ENCODE assay signal across 12 mouse cellular contexts in genomic region chr11:32530151-32530550, GRCm38 (mm10). TPM values are rescaled to one million over a fixed set of nuclear protein-coding genes. Genes with fewer than 3 reads are reported as not detected.
DNase-seq lines count a peak whose midpoint lies in the region; ATAC-seq and TF ChIP-seq lines count a peak whose summit lies in the region.
"Had no signal": no experiment of that assay in that cellular context is flagged by ENCODE, and none has a peak within 500 bp of the region (broad histone marks: within the 10 kb centered on the region; RNA-seq: fewer than 3 reads in every experiment).

No protein-coding gene starts in this region.

- no peak for DNase-seq in gastrocnemius, adult 2 months
- DNase-seq in gastrocnemius, adult 8-10 months (ENCODE audit: low spot score in 2 of 2): no peak
- DNase-seq in liver, postnatal 0 days: no peak
- no peak for DNase-seq in liver, embryonic 11.5 days (ENCODE audit: low spot score)
- peak; percentile 71 for DNase-seq in 416B (ENCODE audit: low read depth)
- DNase-seq in induced T-regulatory cell, adult 2 months (ENCODE audit: low read depth): peak; percentile 65
- DNase-seq in right cerebral cortex, postnatal 25 days: no peak
- DNase-seq: cerebellum, postnatal 14 days; kidney, postnatal 25 days; right cerebral cortex, postnatal 4 days had no signal

- H3K4me1 ChIP-seq in liver, postnatal 0 days (ENCODE audit: insufficient read depth): peaks cover 16% of the 10 kb centered on the region
- H3K4me1 ChIP-seq in liver, embryonic 11.5 days (replicated peaks; ENCODE audit: control insufficient read depth, insufficient read depth, low read length): peaks cover 23% of the 10 kb centered on the region
- H3K4me1 ChIP-seq in intestine, embryonic 16.5 days (ENCODE audit: control insufficient read depth, insufficient read depth, low read length): peaks cover 11% of the 10 kb centered on the region

- no peaks in the 10 kb centered on the region for H3K36me3 ChIP-seq in liver, postnatal 0 days (replicated peaks; ENCODE audit: insufficient read depth, low read length)
- no peaks in the 10 kb centered on the region for H3K36me3 ChIP-seq in liver, embryonic 11.5 days (ENCODE audit: control insufficient read depth, insufficient read depth, low read length)
- H3K36me3 ChIP-seq in intestine, embryonic 16.5 days (ENCODE audit: control insufficient read depth, insufficient read depth, low read length): no peaks in the 10 kb centered on the region
- H3K36me3 ChIP-seq: hindbrain, embryonic 15.5 days had no signal

- H3K27me3 ChIP-seq in liver, postnatal 0 days (ENCODE audit: insufficient read depth, low read length): 0 out of 2 replicates have a peak, but pooled peaks cover 4% of the 10 kb centered on the region
- no peaks in the 10 kb centered on the region for H3K27me3 ChIP-seq in liver, embryonic 11.5 days (replicated peaks; ENCODE audit: control insufficient read depth, insufficient read depth, low read length)
- no peaks in the 10 kb centered on the region for H3K27me3 ChIP-seq in intestine, embryonic 16.5 days (replicated peaks; ENCODE audit: control insufficient read depth, insufficient read depth, low read length)

- WGBS in liver, postnatal 0 days (ENCODE audit: insufficient replicate concordance): 82% methylated on average over 1 of the region's 1 CpGs
- 69% methylated on average over 1 of the region's 1 CpGs for WGBS in liver, embryonic 11.5 days
- 87% methylated on average over 1 of the region's 1 CpGs for WGBS in intestine, embryonic 16.5 days

- TF ChIP-seq CTCF in gastrocnemius, adult 2 months (IDR thresholded peaks at IDR 0.05): peak; percentile 50
- TF ChIP-seq CTCF in liver, postnatal 0 days (IDR thresholded peaks at IDR 0.05; ENCODE audit: low read depth): peak; percentile 68

- no peak overlapping the region for H3K9ac ChIP-seq in liver, postnatal 0 days (replicated peaks)
- no peak overlapping the region for H3K9ac ChIP-seq in liver, embryonic 11.5 days (ENCODE audit: low read depth, low read length)
- H3K9ac ChIP-seq in intestine, embryonic 16.5 days (ENCODE audit: low read depth, low read length): no peak overlapping the region
- H3K9ac ChIP-seq: hindbrain, embryonic 15.5 days had no signal

- intact Hi-C loops in gastrocnemius, adult 2 months (cut with DNase I): loop anchor here (5.0 to 10.0 kb wide), 3 partner anchors 57 to 175 kb away; no protein-coding TSS in a partner anchor

- no peak overlapping the region for H3K4me3 ChIP-seq in gastrocnemius, adult 2 months
- no peak overlapping the region for H3K4me3 ChIP-seq in liver, postnatal 0 days (ENCODE audit: low read depth, low read length)
- no peak overlapping the region for H3K4me3 ChIP-seq in liver, embryonic 11.5 days (ENCODE audit: low read depth, low read length)
- no peak overlapping the region for H3K4me3 ChIP-seq in intestine, embryonic 16.5 days (ENCODE audit: low read length)
- H3K4me3 ChIP-seq: hindbrain, embryonic 15.5 days had no signal

- H3K4me2 ChIP-seq in liver, postnatal 0 days (ENCODE audit: low read depth, low read length): no peak overlapping the region
- no peak overlapping the region for H3K4me2 ChIP-seq in liver, embryonic 11.5 days
- H3K4me2 ChIP-seq in intestine, embryonic 16.5 days (ENCODE audit: low read depth, low read length): no peak overlapping the region
- H3K4me2 ChIP-seq: hindbrain, embryonic 15.5 days had no signal

- no peaks in the 10 kb centered on the region for H3K9me3 ChIP-seq in liver, postnatal 0 days (ENCODE audit: low read length)
- H3K9me3 ChIP-seq in liver, embryonic 11.5 days (ENCODE audit: control insufficient read depth, low read length): no peaks in the 10 kb centered on the region
- no peaks in the 10 kb centered on the region for H3K9me3 ChIP-seq in intestine, embryonic 16.5 days (ENCODE audit: control insufficient read depth, low read length)
- H3K9me3 ChIP-seq: hindbrain, embryonic 15.5 days had no signal

- no peak for ATAC-seq in liver, postnatal 0 days
- ATAC-seq in liver, embryonic 11.5 days (replicated peaks; ENCODE audit: low FRiP score): no peak
- no peak for ATAC-seq in intestine, embryonic 16.5 days

- no peak for TF ChIP-seq EP300 in liver, postnatal 0 days (IDR thresholded peaks at IDR 0.05; ENCODE audit: low read depth)

- H3K27ac ChIP-seq in gastrocnemius, adult 2 months: no peak overlapping the region
- no peak overlapping the region for H3K27ac ChIP-seq in liver, postnatal 0 days (ENCODE audit: low read depth)
- H3K27ac ChIP-seq in liver, embryonic 11.5 days (ENCODE audit: low read depth, low read length): no peak overlapping the region
- H3K27ac ChIP-seq in intestine, embryonic 16.5 days (ENCODE audit: low read length): no peak overlapping the region
- H3K27ac ChIP-seq: hindbrain, embryonic 15.5 days had no signal

RNA-seq across cellular contexts. Expression of gene Efcab9, which starts 1.7 kb away (rescaled TPM):
- 1 to 10 TPM; 1.0 to 2.0 TPM for total RNA-seq in gastrocnemius, adult 2 months (2021)
- 1 to 10 TPM in 3 of 4 experiments, under 1 TPM in 1; 0.74 to 1.7 (median 1.3) TPM for total RNA-seq in gastrocnemius, adult 8-10 months (2022)
- 0.17 and 0.21 TPM in 2 replicates for polyA plus RNA-seq in liver, postnatal 0 days (2015; fragmentation: Nextera tagmentation; extraction: Ambion mirVana)
- 0.25 and 0.49 TPM in 2 replicates for polyA plus RNA-seq in liver, embryonic 11.5 days (2014; fragmentation: Nextera tagmentation; extraction: Ambion mirVana)
- 0.65 and 0.77 TPM in 2 replicates for polyA plus RNA-seq in intestine, embryonic 16.5 days (2015; fragmentation: Nextera tagmentation; extraction: Ambion mirVana)

RNA-seq across cellular contexts. Expression of gene Stk10, which starts 3.0 kb away (rescaled TPM):
- total RNA-seq in gastrocnemius, adult 2 months (2021): 1 to 10 TPM; 1.9 to 3.8 TPM
- 1 to 10 TPM; 1.2 to 2.4 (median 1.9) TPM for total RNA-seq in gastrocnemius, adult 8-10 months (2022)
- polyA plus RNA-seq in liver, postnatal 0 days (2015; fragmentation: Nextera tagmentation; extraction: Ambion mirVana): 2.2 and 2.3 TPM in 2 replicates
- 4.8 and 5.8 TPM in 2 replicates for polyA plus RNA-seq in liver, embryonic 11.5 days (2014; fragmentation: Nextera tagmentation; extraction: Ambion mirVana)
- polyA plus RNA-seq in intestine, embryonic 16.5 days (2015; fragmentation: Nextera tagmentation; extraction: Ambion mirVana): 5.2 and 5.7 TPM in 2 replicates

Comparison
In these comparisons a context has a peak if more than half of its experiments do, and no peak if none do; other contexts are left out.
1. DNase-seq: peak in 416B (single experiment) and induced T-regulatory cell, adult 2 months (single experiment); none in gastrocnemius, adult 2 months (single experiment), gastrocnemius, adult 8-10 months (0 of 2), liver, postnatal 0 days (single experiment), liver, embryonic 11.5 days (single experiment) and right cerebral cortex, postnatal 25 days (single experiment).